Mouse (Mus musculus) embryo, embryonic 10 days (tissue): ENCODE results near the gene D10Jhu81e.
"Not testable (repeated sequence)": the region's sequence is repeated elsewhere in the genome, so short reads cannot be mapped to it uniquely, and the experiment has no call there.

Experiments used
- DNase-seq: peaks from one replicate; pipeline ENCODE4 v3.0.0-alpha.2; 2015; ENCODE audit warnings: low spot score

D10Jhu81e gene

DNA sequence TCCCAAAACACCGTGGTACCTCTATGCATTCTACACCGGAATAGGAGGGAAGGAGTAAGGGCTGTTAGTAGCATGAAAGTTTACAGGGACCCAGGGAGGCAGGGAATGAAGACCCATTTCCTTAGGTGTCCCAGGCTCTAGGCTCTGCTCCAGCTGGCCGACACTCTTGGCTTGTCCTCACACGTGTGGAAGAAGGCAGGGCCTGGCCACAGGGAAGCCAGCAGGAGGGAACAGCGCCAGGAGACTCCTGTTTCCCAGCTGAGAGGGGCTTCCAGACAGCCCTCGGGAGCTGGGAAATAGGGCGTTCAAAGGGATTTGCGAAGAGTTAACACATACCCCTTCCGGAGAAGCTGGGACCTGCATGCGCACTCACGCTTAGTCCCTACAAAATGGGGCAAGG, 40.2 kb downstream of the D10Jhu81e start:
- no peak for DNase-seq

DNA sequence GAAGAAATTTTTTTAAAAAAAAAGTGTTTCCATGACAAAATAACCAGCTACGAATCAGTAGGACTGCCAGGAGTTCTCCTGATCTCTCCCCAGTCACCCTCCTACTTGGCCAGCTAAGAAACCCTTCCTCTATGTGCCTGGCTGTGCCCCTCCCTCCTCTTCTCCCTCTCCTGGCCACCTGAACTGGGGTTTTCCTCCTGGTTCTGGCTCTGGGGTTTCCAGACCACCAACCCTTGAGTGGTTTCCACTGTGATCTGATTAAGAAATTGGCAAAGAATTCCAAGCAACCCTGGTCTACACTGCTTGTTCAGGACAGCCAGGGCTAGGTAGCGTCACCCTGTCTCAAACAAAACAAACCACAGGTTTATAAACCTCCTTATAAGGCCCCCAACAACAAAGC, 40.9 kb downstream of the D10Jhu81e start:
- no peak for DNase-seq

DNA sequence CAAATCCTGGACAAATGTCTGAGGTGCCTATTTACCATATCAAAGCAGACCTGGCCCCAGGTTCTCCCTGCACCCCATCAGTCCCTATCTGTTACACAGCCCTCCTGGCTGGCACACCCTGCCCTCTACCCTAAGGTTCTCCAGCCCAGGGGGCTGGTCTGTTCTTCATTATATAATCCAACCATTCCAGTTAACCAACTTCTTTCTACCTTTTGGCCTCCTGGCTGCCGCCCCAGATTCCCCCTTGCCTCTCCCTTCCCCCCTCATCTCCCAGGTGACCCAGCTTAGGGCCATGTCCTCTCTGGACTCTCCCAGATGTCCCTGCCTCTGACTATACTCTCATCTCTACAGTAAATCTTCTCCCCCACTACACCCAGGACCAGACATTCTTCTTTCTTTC, 41.7 kb downstream of the D10Jhu81e start:
- DNase-seq = no peak

DNA sequence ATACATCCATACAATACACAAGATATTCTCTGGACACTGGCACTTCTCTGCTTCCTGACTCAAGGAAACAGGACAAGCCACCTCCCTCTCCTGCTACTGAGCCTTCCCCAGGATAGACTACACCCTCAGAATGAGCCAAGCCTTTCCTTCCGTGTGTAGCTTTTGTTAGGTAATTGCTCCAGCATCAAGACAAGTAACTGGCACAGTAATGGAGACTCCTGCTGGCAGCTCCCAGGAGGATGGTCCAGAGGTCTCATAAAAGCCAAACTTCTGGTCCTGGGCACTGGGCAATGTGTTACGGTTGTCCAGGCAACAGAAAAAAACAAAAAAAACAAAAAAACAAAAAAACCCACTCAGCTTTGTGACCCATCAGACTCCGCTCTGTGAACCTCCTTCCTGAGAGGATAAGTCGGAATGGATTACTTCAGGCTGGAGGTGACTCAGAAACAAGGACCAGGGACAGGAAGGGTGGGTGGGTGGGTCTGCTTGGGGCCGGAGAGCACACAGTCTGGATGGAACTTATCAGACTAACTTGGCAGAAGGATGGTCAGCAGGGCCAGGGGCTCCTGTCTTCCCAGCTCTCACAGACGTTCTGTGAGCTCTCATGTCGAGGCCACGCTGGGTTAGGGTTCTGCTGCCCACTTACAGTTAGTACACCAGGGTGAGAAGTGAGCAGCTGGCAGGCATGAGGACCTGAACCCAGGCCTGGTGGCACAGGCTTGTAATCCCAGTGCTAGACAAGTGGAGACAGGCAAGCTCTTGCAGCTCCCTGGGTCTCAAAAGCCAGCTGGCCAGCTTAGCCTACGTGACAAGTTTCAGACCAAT, 42.3 kb downstream of the D10Jhu81e start:
- no peak for DNase-seq

DNA sequence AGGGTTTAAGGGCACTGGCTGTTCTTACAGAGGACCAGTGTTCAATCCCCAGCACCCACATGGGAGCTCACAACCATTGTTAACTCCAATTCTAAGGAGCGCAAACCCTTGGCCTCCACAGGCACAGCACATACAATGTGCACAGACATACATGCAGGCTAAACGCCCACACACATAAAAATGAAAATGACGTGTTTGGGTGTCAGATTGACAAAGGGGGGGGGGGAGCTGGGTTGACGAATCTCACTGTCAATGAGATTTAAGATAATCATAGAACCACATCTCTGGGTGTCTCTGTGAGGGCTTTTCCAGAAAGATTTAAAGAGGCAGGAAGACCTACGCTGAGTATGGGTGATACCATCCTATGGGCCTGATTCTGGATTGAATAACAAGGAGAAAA, 43.3 kb downstream of the D10Jhu81e start:
- no peak for DNase-seq

DNA sequence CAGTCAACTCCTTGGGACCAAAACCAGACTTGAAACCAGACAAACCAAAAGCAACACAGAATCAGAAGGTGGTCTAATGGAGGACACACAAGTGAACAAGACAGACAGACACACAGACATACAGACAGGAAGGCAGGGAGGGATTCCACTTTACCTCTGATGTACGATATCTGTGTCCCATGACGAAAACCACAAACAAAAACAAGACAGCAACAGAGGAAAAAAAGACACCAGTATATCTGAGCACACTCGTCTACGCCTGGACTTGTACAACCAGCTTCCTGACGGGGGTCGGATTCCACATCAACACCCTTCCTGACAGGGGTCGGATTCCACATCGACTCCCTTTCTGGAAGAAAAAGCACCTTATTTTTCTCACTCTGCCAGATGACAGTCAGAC, 44.5 kb downstream of the D10Jhu81e start:
- DNase-seq = not testable (repeated sequence)

DNA sequence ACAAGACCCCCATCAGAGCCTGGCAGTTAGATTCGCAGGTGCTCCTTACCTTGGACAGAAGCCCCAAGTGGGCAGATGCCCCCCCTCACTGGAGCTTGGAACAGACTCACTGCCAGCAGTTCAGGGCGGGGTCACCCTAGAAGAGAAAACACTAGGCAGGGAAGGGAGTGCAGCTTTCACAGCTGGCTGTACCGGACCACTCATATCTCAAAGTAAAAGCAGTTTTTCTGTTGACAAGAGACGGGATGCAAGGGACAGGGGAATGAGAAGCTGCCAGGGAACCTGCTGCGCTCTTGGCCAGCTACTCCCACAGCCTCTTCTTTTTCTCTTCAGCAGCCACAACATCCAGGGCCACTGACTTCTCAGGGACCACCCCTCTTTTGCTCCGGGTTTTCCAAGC, 45.4 kb downstream of the D10Jhu81e start:
- DNase-seq = not testable (repeated sequence)

DNA sequence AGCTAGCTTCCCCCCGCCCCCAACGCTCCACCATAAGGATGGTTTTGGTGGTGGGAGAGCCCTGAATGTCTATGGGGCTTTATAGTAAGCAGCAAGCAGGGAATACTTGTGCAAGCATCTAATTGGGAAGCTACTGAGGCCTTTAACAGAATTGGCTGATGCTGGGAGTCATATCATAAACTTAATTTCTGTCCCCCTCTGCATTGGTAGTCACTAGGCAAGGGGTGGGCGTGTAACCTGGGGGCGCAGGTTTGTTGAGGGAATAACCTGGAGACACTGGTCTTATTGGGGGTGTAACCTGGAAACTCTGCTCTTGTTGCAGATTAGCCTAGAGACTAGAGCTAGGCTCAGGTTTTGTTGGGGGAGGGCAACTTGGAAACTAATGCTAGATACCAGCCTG, 50.2 kb downstream of the D10Jhu81e start:
- DNase-seq = no peak

DNA sequence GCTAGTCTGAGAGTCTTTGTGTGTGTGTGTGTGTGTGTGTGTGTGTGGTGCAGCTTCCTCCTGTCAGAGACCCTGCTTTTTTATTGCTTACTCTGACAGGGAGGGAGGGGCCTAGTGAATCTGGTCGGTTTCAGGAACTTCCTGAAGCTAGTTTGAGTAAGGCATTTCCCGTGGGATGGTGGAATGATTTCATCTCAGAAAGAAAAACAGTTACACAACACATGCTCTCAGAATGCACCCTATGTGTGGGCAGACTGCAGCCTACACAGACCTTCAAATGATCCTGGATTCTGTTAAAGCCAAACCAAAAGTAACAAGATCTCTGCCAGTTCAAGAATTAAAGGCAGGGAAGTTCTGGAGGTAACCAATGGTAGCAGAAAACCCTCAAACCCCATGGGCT, 54.4 kb downstream of the D10Jhu81e start:
- no peak for DNase-seq

DNA sequence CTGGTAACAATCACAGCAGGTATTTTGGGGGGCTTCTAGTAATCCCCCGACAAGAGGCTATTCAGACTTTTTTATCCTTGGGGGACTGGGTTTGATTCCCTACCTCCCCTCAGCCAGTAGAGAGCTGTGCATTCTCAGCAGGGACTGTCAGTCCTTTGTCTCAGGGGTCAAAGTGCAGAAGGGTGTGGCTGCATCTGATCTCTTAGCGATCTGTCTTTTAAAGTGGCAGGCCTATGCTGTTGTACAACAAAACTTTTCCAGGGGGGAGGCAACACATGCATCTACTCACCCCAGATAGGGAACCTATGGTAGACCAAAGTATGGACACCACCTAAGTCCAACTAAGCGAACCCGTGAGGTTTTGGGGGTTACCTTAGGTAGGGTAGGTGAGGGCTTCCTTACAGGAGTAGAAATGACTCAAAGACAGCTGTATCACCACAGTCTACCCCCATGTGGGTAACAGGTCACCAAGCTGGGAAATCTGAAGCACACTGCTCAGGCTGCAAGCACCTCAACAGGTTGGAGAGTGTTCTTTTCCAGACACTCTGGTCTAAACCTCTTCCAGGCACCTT, 55.0 kb downstream of the D10Jhu81e start:
- DNase-seq = no peak
